Mouse (Mus musculus) heart, embryonic 14.5 days (tissue): Measurements from ENCODE around the gene Spsb1. TPM values are rescaled to one million over a fixed set of nuclear protein-coding genes. Genes with fewer than 3 reads are reported as not detected.

ENCODE experiments used
- ATAC-seq: fragments of 200-750 bp; cut with Nextera tagmentation; 2 replicates; pipeline ENCODE4 v1.8.0; 2017; ENCODE audit warnings: low read depth, moderate TSS enrichment; ENCODE audit not compliant: insufficient number of reproducible peaks, insufficient read depth, low FRiP score
- H3K27ac ChIP-seq, 2 experiments: fragments of 200-500 bp in 1 of 2; fragments of 300-500 bp in 1 of 2; sonication (generic) in 1 of 2; replicated peaks in 1 of 2; 2 replicates each; pipeline ENCODE4 v1.5.1; 2012 to 2014; ENCODE audit warnings: low read depth in 2 of 2, low read length in 2 of 2, control low read depth in 1 of 2, mild to moderate bottlenecking in 1 of 2, mixed read lengths in 1 of 2; ENCODE audit not compliant: control insufficient read depth in 1 of 2, insufficient read depth in 1 of 2
- H3K27me3 ChIP-seq: fragments of 300-500 bp; sonication (generic); 2 replicates; pipeline ENCODE4 v1.6.1; 2014; ENCODE audit warnings: mild to moderate bottlenecking, low read length, control low read depth; ENCODE audit not compliant: control insufficient read depth, insufficient read depth
- H3K36me3 ChIP-seq: fragments of 300-500 bp; sonication (generic); 2 replicates; pipeline ENCODE4 v1.6.1; 2014; ENCODE audit warnings: mild to moderate bottlenecking, control low read depth, low read length, mixed read lengths; ENCODE audit not compliant: control insufficient read depth, insufficient read depth
- H3K4me1 ChIP-seq, 2 experiments: fragments of 200-500 bp in 1 of 2; fragments of 300-500 bp in 1 of 2; sonication (generic) in 1 of 2; 2 replicates each; pipeline ENCODE4 v1.6.1; 2012 to 2014; ENCODE audit warnings: low read length in 2 of 2, control low read depth in 1 of 2, mixed read lengths in 1 of 2; ENCODE audit not compliant: control insufficient read depth in 2 of 2, insufficient read depth in 2 of 2
- H3K4me2 ChIP-seq: fragments of 300-500 bp; sonication (generic); 2 replicates; pipeline ENCODE4 v1.6.1; 2014; ENCODE audit warnings: mild to moderate bottlenecking, low read length
- H3K4me3 ChIP-seq, 2 experiments: fragments of 200-500 bp in 1 of 2; fragments of 300-500 bp in 1 of 2; sonication (generic) in 1 of 2; 2 replicates each; pipeline ENCODE4 v1.5.1; 2012 to 2014; ENCODE audit warnings: low read length in 2 of 2, mild to moderate bottlenecking in 2 of 2, control low read depth in 1 of 2, low read depth in 1 of 2, moderate library complexity in 1 of 2; ENCODE audit not compliant: control insufficient read depth in 1 of 2, insufficient read depth in 1 of 2
- H3K9ac ChIP-seq: fragments of 300-500 bp; sonication (generic); 2 replicates; pipeline ENCODE4 v1.6.1; 2014; ENCODE audit warnings: mild to moderate bottlenecking, low read length
- H3K9me3 ChIP-seq: fragments of 300-500 bp; sonication (generic); 2 replicates; pipeline ENCODE4 v1.6.1; 2016; ENCODE audit warnings: low read length, control low read depth; ENCODE audit not compliant: control insufficient read depth
- WGBS: fragments of 180-500 bp; shearing (Covaris S2); extraction: QIAGEN DNeasy Blood & Tissue Kit; methylation state at CpG from one replicate; pipeline ENCODE4 v1.1.7; 2014; 5-methylcytosine and 5-hydroxymethylcytosine counted together
- polyA plus RNA-seq: library from polyadenylated mRNA; unstranded; fragments of >200 nt; fragmentation: Nextera tagmentation; extraction: Ambion mirVana; gene quantifications from 2 replicates; pipeline ENCODE4 v1.2.1, GENCODE M21; 2014

Gene Spsb1
- polyA plus RNA-seq, 1 experiment from 2014 or later: 6.3 TPM

- Histone ChIP-seq H3K9ac (no peak overlapping the region), H3K27me3 (no peaks in the 10 kb centered on the region), H3K9me3 (no peaks in the 10 kb centered on the region), H3K4me1 (peaks cover 34 to 40% of the 10 kb centered on the region in 2 experiments), H3K4me3 (no peak overlapping the region), H3K36me3 (peaks cover 8% of the 10 kb centered on the region; the same call in 1 of the 2 replicates), H3K27ac (no peak overlapping the region), H3K4me2 (no peak overlapping the region)
- 91% methylated on average over 14 of the region's 14 CpGs for WGBS
- ATAC-seq: no peak
Observed at GRCm38 (mm10) chr4:149998786-149999509, 44.1 kb upstream of the Spsb1 start.

- H3K27me3 ChIP-seq: no peaks in the 10 kb centered on the region
- H3K36me3 ChIP-seq: peaks cover 9% of the 10 kb centered on the region; the same call in 1 of the 2 replicates
- WGBS: 68% methylated on average over 10 of the region's 10 CpGs
- no peak overlapping the region for H3K27ac ChIP-seq
- H3K9me3 ChIP-seq: no peaks in the 10 kb centered on the region
- H3K4me2 ChIP-seq: no peak overlapping the region
- ATAC-seq: no peak
- no peak overlapping the region for H3K4me3 ChIP-seq
- H3K4me1 ChIP-seq: peaks cover 33% of the 10 kb centered on the region in 2 experiments
- no peak overlapping the region for H3K9ac ChIP-seq
Observed at GRCm38 (mm10) chr4:149997999-149998398, 43.2 kb upstream of the Spsb1 start.

- ATAC-seq: no peak
- no peak overlapping the region for H3K9ac ChIP-seq
Observed at GRCm38 (mm10) chr4:149996440-149996839, 41.6 kb upstream of the Spsb1 start.

GRCm38 (mm10) chr4:149995911-149996310 is 41.1 kb upstream of the Spsb1 start:
- WGBS: 84% methylated on average over 7 of the region's 7 CpGs
- Histone ChIP-seq H3K9me3 (no peaks in the 10 kb centered on the region), H3K9ac (no peak overlapping the region), H3K4me3 (no peak overlapping the region), H3K27ac (no peak overlapping the region), H3K36me3 (peaks cover 11% of the 10 kb centered on the region; the same call in 1 of the 2 replicates), H3K4me2 (no peak overlapping the region), H3K27me3 (no peaks in the 10 kb centered on the region), H3K4me1 (peaks cover 18 to 22% of the 10 kb centered on the region in 2 experiments)
- no peak for ATAC-seq

More at GRCm38 (mm10) chr4:149996440-149996839, 41.6 kb upstream of the Spsb1 start:
- no peak overlapping the region for H3K27ac ChIP-seq
- WGBS: 62% methylated on average over 7 of the region's 7 CpGs
- H3K4me2 ChIP-seq: no peak overlapping the region
- no peak overlapping the region for H3K4me3 ChIP-seq
- peaks cover 11% of the 10 kb centered on the region; the same call in 1 of the 2 replicates for H3K36me3 ChIP-seq
- H3K9me3 ChIP-seq: no peaks in the 10 kb centered on the region
- no peaks in the 10 kb centered on the region for H3K27me3 ChIP-seq
- H3K4me1 ChIP-seq: peaks cover 18 to 23% of the 10 kb centered on the region in 2 experiments

GRCm38 (mm10) chr4:149994218-149994617 is 39.4 kb upstream of the Spsb1 start:
- no peak overlapping the region for H3K4me2 ChIP-seq
- no peaks in the 10 kb centered on the region for H3K27me3 ChIP-seq
- peaks cover 18 to 24% of the 10 kb centered on the region in 2 experiments for H3K4me1 ChIP-seq
- ATAC-seq: no peak
- no peaks in the 10 kb centered on the region for H3K9me3 ChIP-seq
- H3K27ac ChIP-seq: no peak overlapping the region
- H3K4me3 ChIP-seq: no peak overlapping the region
- no peak overlapping the region for H3K9ac ChIP-seq
- H3K36me3 ChIP-seq: peaks cover 11% of the 10 kb centered on the region; the same call in 1 of the 2 replicates
- WGBS: 92% methylated on average over 10 of the region's 10 CpGs

GRCm38 (mm10) chr4:149992670-149993032 is 37.8 kb upstream of the Spsb1 start:
- no peak overlapping the region for H3K27ac ChIP-seq
- WGBS: 95% methylated on average over 8 of the region's 8 CpGs
- H3K4me2 ChIP-seq: no peak overlapping the region
- H3K9ac ChIP-seq: no peak overlapping the region
- H3K36me3 ChIP-seq: peaks cover 11% of the 10 kb centered on the region; the same call in 1 of the 2 replicates
- H3K27me3 ChIP-seq: no peaks in the 10 kb centered on the region
- no peak overlapping the region for H3K4me3 ChIP-seq
- no peak for ATAC-seq
- no peaks in the 10 kb centered on the region for H3K9me3 ChIP-seq
- peaks cover 27 to 28% of the 10 kb centered on the region in 2 experiments for H3K4me1 ChIP-seq

GRCm38 (mm10) chr4:149991755-149992669 is 37.2 kb upstream of the Spsb1 start:
- no peak for ATAC-seq
- no peak overlapping the region for H3K4me3 ChIP-seq
- H3K9me3 ChIP-seq: no peaks in the 10 kb centered on the region
- no peak overlapping the region for H3K27ac ChIP-seq
- no peak overlapping the region for H3K4me2 ChIP-seq
- no peaks in the 10 kb centered on the region for H3K27me3 ChIP-seq
- no peak overlapping the region for H3K9ac ChIP-seq
- peaks cover 11% of the 10 kb centered on the region; the same call in 1 of the 2 replicates for H3K36me3 ChIP-seq
- 85% methylated on average over 13 of the region's 13 CpGs for WGBS
- peaks cover 27 to 28% of the 10 kb centered on the region in 2 experiments for H3K4me1 ChIP-seq
